Mouse (Mus musculus): ENCODE data around the gene Plek. TPM values are rescaled to one million over a fixed set of nuclear protein-coding genes. Genes with fewer than 3 reads are reported as not detected.
"Not testable (repeated sequence)": the region's sequence is repeated elsewhere in the genome, so short reads cannot be mapped to it uniquely, and the experiment has no call there.

Gene Plek
- total and polyA plus RNA-seq, 3 experiments, result 166 to 354 (median 223) TPM

DNA sequence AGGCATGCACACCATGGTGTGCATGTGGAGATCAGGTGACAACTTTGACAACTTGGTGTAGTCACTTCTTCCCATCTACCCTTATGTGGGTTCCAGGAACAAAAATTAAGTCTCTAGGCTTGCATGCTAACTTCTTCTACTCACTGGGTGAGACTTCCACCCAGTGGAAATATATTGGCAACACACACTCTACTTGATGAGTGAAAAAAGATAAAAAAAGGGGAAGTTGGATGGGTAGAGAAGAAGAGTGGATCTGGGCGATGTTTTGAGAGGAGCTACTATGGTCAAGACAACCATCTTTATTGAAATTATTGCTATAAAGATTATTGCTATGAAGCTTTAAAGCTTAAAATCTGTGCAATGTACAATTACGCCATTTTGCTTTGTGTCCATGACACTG, 17.2 kb upstream of the Plek start:
- H3K9me3 ChIP-seq (replicated peaks; ENCODE audit: low read length); in situ Hi-C loops (cut with MboI; ENCODE audit: low pct_ligation_motif_present, low pct_unique_long_range_greater_than_20kb, low sequenced_read_pairs); H3K27ac ChIP-seq (ENCODE audit: insufficient read depth, low read depth); H3K36me3 ChIP-seq (replicated peaks in 1 of 2; ENCODE audit: control insufficient read depth in 1 of 2, insufficient read depth in 1 of 2, low read length in 1 of 2); H3K4me3 ChIP-seq (replicated peaks in 1 of 3; ENCODE audit: low read depth in 2 of 3, low read length in 2 of 3, poor library complexity in 1 of 3); dilution Hi-C loops (cut with MboI; ENCODE audit: extremely low pct_ligation_motif_present, extremely low pct_unique_long_range_greater_than_20kb, low sequenced_read_pairs); H3K9ac ChIP-seq (ENCODE audit: insufficient read depth, low read depth); H3K27me3 ChIP-seq (replicated peaks); H3K4me2 ChIP-seq (ENCODE audit: insufficient read depth, low read depth, poor library complexity, severe bottlenecking); H3K79me2 ChIP-seq (replicated peaks; ENCODE audit: control insufficient read depth, extremely low read depth, insufficient read depth, poor library complexity, severe bottlenecking); H3K4me1 ChIP-seq (ENCODE audit: control insufficient read depth in 1 of 2, insufficient read depth in 2 of 2): not testable (repeated sequence)
- DNase-seq (ENCODE audit: extremely low read depth), result peak; percentile 28
- TF ChIP-seq CTCF (conservative IDR thresholded peaks at IDR 0.05 in 1 of 2, IDR thresholded peaks at IDR 0.05 in 1 of 2; ENCODE audit: low read depth in 2 of 2, low read length in 2 of 2) (peak in 1 of 2 experiments; percentile 41; a peak in 2 of 4 replicates), RAD21 (IDR thresholded peaks at IDR 0.05; ENCODE audit: low read depth, low read length) (peak; percentile 36)

DNA sequence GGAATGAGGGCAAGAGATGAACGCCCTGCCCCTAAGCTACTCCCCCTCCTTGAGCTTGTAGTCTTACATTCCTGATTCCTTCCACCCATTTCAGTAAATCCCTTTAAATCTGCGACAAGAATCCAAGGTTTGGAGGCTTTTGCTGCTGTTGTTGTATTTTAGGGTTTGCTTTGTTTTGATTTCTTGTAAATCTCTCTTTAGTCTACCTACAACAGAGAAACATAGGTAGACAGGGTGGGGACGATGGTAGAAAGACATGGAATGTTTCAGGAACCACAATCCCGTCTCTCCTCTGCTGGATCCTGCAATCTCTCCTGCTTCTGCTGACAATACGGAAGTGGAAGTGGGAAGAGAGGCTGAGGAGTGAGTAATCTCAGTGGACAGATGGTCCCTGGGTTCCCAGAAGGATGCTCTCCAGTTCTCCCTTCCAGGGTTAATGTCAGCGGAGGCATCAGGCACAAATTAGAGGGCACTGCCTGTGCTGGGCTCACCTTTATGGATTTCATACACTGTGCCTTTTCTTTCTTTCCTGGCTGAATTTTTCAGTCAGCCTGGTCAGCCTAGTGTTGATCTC, 382 bp upstream of the Plek start:
- H3K79me2 ChIP-seq (replicated peaks; ENCODE audit: control insufficient read depth, extremely low read depth, insufficient read depth, poor library complexity, severe bottlenecking), result no peaks in the 10 kb centered on the region
- H3K4me2 ChIP-seq (ENCODE audit: insufficient read depth, low read depth, poor library complexity, severe bottlenecking), result 0 out of 2 replicates have a peak overlapping the region, but pooled peaks have one; percentile 82
- H3K27ac ChIP-seq (ENCODE audit: insufficient read depth, low read depth), result no peak overlapping the region
- no peaks in the 10 kb centered on the region for H3K9me3 ChIP-seq (replicated peaks; ENCODE audit: low read length)
- H3K27me3 ChIP-seq (replicated peaks), result no peaks in the 10 kb centered on the region
- no peak overlapping the region for H3K4me3 ChIP-seq (replicated peaks in 1 of 3; ENCODE audit: low read depth in 2 of 3, low read length in 2 of 3, poor library complexity in 1 of 3)
- in situ Hi-C loops (cut with MboI; ENCODE audit: low pct_ligation_motif_present, low pct_unique_long_range_greater_than_20kb, low sequenced_read_pairs) (no loop called here), dilution Hi-C loops (cut with MboI; ENCODE audit: extremely low pct_ligation_motif_present, extremely low pct_unique_long_range_greater_than_20kb, low sequenced_read_pairs) (no loop called here)
- no peaks in the 10 kb centered on the region for H3K36me3 ChIP-seq (replicated peaks in 1 of 2; ENCODE audit: control insufficient read depth in 1 of 2, insufficient read depth in 1 of 2, low read length in 1 of 2)
- no peak for DNase-seq (ENCODE audit: extremely low read depth)
- no peak for TF ChIP-seq E2F4 (IDR thresholded peaks at IDR 0.05; ENCODE audit: insufficient replicate concordance, low read depth, low read length)
- no peak for TF ChIP-seq TCF12 (IDR thresholded peaks at IDR 0.05; ENCODE audit: low read depth, low read length)
- TF ChIP-seq MXI1 (IDR thresholded peaks at IDR 0.05; ENCODE audit: low read depth, low read length), result no peak
- TF ChIP-seq POLR2A (IDR thresholded peaks at IDR 0.05; ENCODE audit: low read depth, low read length), result no peak
- no peak for TF ChIP-seq POLR2AphosphoS2 (IDR thresholded peaks at IDR 0.05; ENCODE audit: low read depth, low read length)
- no peak for TF ChIP-seq ZKSCAN1 (IDR thresholded peaks at IDR 0.05; ENCODE audit: borderline replicate concordance, low read depth, low read length)
- no peak for TF ChIP-seq USF2 (conservative IDR thresholded peaks at IDR 0.05; ENCODE audit: low read depth, low read length)
- H3K9ac ChIP-seq (ENCODE audit: insufficient read depth, low read depth), result no peak overlapping the region
- peaks cover 5% of the 10 kb centered on the region in 2 experiments for H3K4me1 ChIP-seq (ENCODE audit: control insufficient read depth in 1 of 2, insufficient read depth in 2 of 2)

GRCm38 (mm10) chr11:17045806-17046205, 6.4 kb downstream of the Plek start:
- H3K27ac ChIP-seq (ENCODE audit: insufficient read depth, low read depth), result no peak overlapping the region
- no peak overlapping the region for H3K4me3 ChIP-seq (replicated peaks in 1 of 3; ENCODE audit: low read depth in 2 of 3, low read length in 2 of 3, poor library complexity in 1 of 3)
- TF ChIP-seq RCOR1 (conservative IDR thresholded peaks at IDR 0.05; ENCODE audit: low read depth, low read length) (no peak), BHLHE40 (IDR thresholded peaks at IDR 0.05; ENCODE audit: low read depth, low read length) (no peak), MXI1 (IDR thresholded peaks at IDR 0.05; ENCODE audit: low read depth, low read length) (no peak), MYC (IDR thresholded peaks at IDR 0.05; ENCODE audit: low read depth, low read length) (no peak), PAX5 (IDR thresholded peaks at IDR 0.05; ENCODE audit: low read length) (no peak), EP300 (IDR thresholded peaks at IDR 0.05; ENCODE audit: low read length) (no peak), USF2 (conservative IDR thresholded peaks at IDR 0.05; ENCODE audit: low read depth, low read length) (no peak), JUN (IDR thresholded peaks at IDR 0.05; ENCODE audit: insufficient read depth, low read depth, low read length) (no peak), MAX (IDR thresholded peaks at IDR 0.05; ENCODE audit: low read length) (no peak), POLR2A (IDR thresholded peaks at IDR 0.05; ENCODE audit: low read depth, low read length) (no peak), ETS1 (conservative IDR thresholded peaks at IDR 0.05; ENCODE audit: low read depth, low read length) (no peak)
- no peak for DNase-seq (ENCODE audit: extremely low read depth)
- no peak overlapping the region for H3K4me2 ChIP-seq (ENCODE audit: insufficient read depth, low read depth, poor library complexity, severe bottlenecking)
- in situ Hi-C loops (cut with MboI; ENCODE audit: low pct_ligation_motif_present, low pct_unique_long_range_greater_than_20kb, low sequenced_read_pairs), result no loop called here
- no peaks in the 10 kb centered on the region for H3K4me1 ChIP-seq (ENCODE audit: control insufficient read depth in 1 of 2, insufficient read depth in 2 of 2)
- H3K9ac ChIP-seq (ENCODE audit: insufficient read depth, low read depth), result no peak overlapping the region
- no peaks in the 10 kb centered on the region for H3K27me3 ChIP-seq (replicated peaks)
- dilution Hi-C loops (cut with MboI; ENCODE audit: extremely low pct_ligation_motif_present, extremely low pct_unique_long_range_greater_than_20kb, low sequenced_read_pairs), result no loop called here
- no peaks in the 10 kb centered on the region for H3K9me3 ChIP-seq (replicated peaks; ENCODE audit: low read length)
- no peaks in the 10 kb centered on the region for H3K36me3 ChIP-seq (replicated peaks in 1 of 2; ENCODE audit: control insufficient read depth in 1 of 2, insufficient read depth in 1 of 2, low read length in 1 of 2)
- 0 out of 2 replicates have a peak, but pooled peaks cover 2% of the 10 kb centered on the region for H3K79me2 ChIP-seq (replicated peaks; ENCODE audit: control insufficient read depth, extremely low read depth, insufficient read depth, poor library complexity, severe bottlenecking)

Data from CH12.LX (cell line).